Mouse (Mus musculus): ENCODE measurements around the gene Zfp386. TPM values are rescaled to one million over a fixed set of nuclear protein-coding genes. Genes with fewer than 3 reads are reported as not detected.

Zfp386 gene
- polyA plus RNA-seq (2014; fragmentation: Illumina TruSeq; extraction: RNeasy Lipid Tissue Mini Kit (QIAGEN cat#74804)) = 166 TPM

DNA sequence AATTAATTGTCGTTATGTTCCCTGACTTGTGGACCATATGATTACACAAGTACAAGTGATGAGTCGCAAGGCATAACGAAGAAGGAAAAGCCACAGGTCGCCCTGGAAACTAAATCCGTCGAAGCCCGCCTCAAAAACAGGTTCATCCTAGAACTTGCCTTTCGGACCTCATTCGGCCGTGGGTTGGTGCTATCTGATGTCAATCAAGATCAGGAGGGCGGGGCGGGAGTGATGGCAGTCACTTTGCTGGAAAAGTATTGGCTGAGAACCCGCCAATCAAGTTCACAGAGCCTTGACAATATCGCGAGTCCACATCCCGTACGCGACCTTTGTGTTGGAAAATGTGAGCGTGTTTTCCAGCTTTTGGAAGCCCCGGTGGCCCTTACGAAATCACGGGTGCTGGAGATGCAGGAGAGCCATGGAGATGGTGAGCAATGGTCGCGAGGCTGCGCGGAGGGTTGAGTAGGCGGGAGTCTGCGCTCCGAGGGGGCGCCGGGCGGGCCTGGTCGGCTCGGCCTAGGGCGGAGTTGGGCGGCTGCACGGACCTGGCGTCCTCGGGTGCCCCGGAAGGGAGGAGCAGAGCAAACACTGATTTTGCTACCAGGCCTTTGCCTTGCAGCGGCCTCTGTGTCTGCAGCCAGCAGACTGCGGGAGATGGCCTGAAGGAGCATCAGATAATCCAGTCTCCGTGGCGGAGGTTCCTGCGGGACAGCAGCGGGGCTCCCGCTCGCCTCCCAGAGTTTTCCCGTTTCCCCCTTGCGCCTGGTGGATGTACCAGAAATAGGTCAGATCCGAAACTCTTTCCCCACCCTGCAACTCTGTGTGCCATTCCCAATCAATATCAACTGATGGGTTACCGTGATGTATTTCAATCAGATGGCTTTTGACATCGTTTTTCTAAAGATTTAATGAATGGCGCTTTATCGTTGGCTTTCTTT, at the start of gene Zfp386:
Gene Zfp386 (plus strand): TSS at position 285 of the 938 bp plus-strand sequence.

DNA sequence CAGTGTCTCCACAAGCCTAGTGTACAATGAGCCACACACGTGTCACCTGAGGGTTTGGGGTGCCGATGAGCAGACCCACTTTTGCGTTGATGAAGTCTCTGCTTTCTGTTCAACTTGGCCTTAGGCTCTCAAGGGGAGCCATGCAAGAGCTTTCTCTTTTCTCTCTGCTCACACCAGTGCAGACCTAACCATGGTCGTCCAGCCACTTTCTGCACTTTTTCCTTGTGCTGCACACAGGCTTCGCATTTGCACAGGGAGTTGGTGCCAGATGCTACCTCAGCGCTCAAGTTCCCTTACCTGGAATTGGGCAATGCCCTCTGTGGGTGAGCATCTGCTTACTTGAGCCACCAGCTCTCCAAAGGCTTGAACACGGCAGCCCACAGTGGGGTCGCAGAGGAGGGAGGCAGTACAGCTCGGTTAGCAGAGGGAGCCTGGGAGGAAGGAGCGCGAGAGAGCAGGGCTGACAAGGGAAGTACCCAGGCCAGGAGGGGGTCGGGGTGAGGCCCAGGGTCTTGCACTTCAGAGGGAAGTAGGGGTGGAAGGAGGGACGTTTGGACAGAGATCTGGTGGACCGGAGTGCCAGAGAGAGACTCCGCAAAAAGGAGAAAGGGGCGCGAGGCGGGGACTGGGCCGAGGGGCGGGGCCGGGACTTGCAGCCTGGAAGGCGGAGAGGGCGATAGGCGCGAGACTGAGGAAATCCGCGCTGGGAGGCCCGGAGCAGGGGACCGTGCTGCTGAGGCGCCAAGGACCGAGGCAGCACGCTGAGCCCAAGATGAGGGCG, 29.7 kb downstream of the Zfp386 start, which contains the start of gene Vipr2:
Gene Vipr2 (plus strand): TSS at position 653 of the 781 bp plus-strand sequence.

Other genes with a start within 250 kb of the Zfp386 start
- 0.51 TPM for gene Vipr2, start 30.0 kb downstream of the Zfp386 start, polyA plus RNA-seq (2014; fragmentation: Illumina TruSeq; extraction: RNeasy Lipid Tissue Mini Kit (QIAGEN cat#74804))
- gene Wdr60, start 215.3 kb downstream of the Zfp386 start, polyA plus RNA-seq (2014; fragmentation: Illumina TruSeq; extraction: RNeasy Lipid Tissue Mini Kit (QIAGEN cat#74804)) = 16.7 TPM
- not detected for gene Gm11027, start 227.7 kb downstream of the Zfp386 start, polyA plus RNA-seq (2014; fragmentation: Illumina TruSeq; extraction: RNeasy Lipid Tissue Mini Kit (QIAGEN cat#74804))
- gene Esyt2, start 233.5 kb downstream of the Zfp386 start, polyA plus RNA-seq (2014; fragmentation: Illumina TruSeq; extraction: RNeasy Lipid Tissue Mini Kit (QIAGEN cat#74804)) = 187 TPM